Mouse (Mus musculus): ENCODE measurements at regions not wholly inside any gene's neighbourhood (a gene's known extent, or its start where the extent isn't known, plus 50 kb on each side); places are given as distances from the start of the nearest gene placed in this dataset.
A peak's percentile ranks its signal among the peaks of the same experiment; 100 is the strongest.

DNA sequence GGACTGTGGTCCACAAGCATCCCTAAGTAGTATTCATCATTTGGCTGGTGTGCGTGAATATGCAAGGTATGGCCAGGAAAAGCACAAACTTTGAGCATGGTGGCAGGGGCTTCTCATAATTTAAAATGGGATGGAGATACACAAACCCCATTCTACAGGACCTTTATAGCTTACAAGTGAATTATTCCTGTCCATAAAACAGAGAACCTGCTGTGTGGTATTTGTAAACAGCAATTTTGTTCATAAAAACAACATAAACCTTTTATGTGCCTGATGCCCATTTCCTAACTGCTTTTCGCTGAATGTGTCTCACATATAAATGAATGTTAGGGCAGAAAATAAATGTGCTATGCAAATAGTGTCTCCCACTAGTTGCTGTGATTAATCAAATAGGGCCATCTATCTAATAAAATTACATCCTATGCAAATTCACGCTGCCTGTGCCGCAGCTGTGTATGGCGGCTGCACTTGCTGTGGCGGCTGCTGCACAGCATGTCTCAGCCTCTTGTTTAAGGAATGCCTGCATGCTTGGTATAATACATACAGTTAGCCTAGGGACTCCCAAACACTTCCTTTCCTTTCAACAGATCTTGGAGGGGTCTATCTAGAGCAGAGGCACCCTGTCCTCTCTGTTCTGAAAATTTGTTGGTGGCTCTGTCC lies 1235.4 kb downstream of the Fam181b start:
- Histone ChIP-seq H3K9me3 (replicated peaks; ENCODE audit: low read length) (no peaks in the 10 kb centered on the region), H3K27me3 (ENCODE audit: insufficient read depth, low read length) (no peaks in the 10 kb centered on the region), H3K4me2 (ENCODE audit: low read length) (no peak overlapping the region), H3K4me3 (replicated peaks; ENCODE audit: low read depth, low read length) (no peak overlapping the region), H3K27ac (no peak overlapping the region), H3K9ac (ENCODE audit: low read depth, low read length) (no peak overlapping the region), H3K36me3 (ENCODE audit: insufficient read depth, low read length) (no peaks in the 10 kb centered on the region), H3K4me1 (replicated peaks; ENCODE audit: insufficient read depth, low read length) (no peaks in the 10 kb centered on the region)
- ATAC-seq (replicated peaks; ENCODE audit: low FRiP score, low read depth) (no peak), DNase-seq (ENCODE audit: low spot score) (no peak)
- WGBS = 94% methylated on average over 6 of the region's 6 CpGs
- TF ChIP-seq CTCF (IDR thresholded peaks at IDR 0.05; ENCODE audit: low read depth) = no peak

DNA sequence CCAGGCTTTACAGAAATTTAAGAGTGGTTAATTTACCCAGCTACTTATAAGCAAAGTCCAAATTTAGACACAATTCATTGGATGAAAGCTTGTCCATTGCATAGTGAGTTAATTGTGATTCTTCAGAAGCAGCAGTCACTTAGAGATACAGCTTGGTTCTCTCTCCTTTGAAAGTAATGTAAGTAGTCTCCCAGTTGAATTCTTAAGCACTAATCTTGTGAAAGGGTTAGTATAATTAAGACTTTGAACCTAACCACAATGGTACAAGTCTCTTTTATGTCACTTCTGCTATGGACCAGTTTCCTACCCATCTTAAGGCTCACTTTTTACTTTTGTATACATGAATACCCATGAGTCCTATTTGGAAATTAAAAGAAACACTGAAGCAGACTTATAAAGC lies 1252.9 kb downstream of the Fam181b start:
- Histone ChIP-seq H3K4me3 (replicated peaks; ENCODE audit: low read depth, low read length) (no peak overlapping the region), H3K4me1 (replicated peaks; ENCODE audit: insufficient read depth, low read length) (no peaks in the 10 kb centered on the region), H3K9ac (ENCODE audit: low read depth, low read length) (no peak overlapping the region), H3K27me3 (ENCODE audit: insufficient read depth, low read length) (no peaks in the 10 kb centered on the region), H3K4me2 (ENCODE audit: low read length) (no peak overlapping the region), H3K27ac (no peak overlapping the region), H3K36me3 (ENCODE audit: insufficient read depth, low read length) (no peaks in the 10 kb centered on the region), H3K9me3 (replicated peaks; ENCODE audit: low read length) (no peaks in the 10 kb centered on the region)
- ATAC-seq (replicated peaks; ENCODE audit: low FRiP score, low read depth) (no peak), DNase-seq (ENCODE audit: low spot score) (peak; percentile 15)
- no peak for TF ChIP-seq CTCF (IDR thresholded peaks at IDR 0.05; ENCODE audit: low read depth)

All from kidney, postnatal 0 days (tissue).